Mouse (Mus musculus) G1E (cell line): Measurements from ENCODE around the gene Gm9803. TPM values are rescaled to one million over a fixed set of nuclear protein-coding genes. Genes with fewer than 3 reads are reported as not detected.

Experiments used
- ATAC-seq: 2 replicates; pipeline ENCODE4 v1.8.0; 2016; ENCODE audit warnings: mild to moderate bottlenecking; ENCODE audit not compliant: insufficient number of reproducible peaks, poor library complexity, low FRiP score, severe bottlenecking; ENCODE audit errors: extremely low read depth
- DNase-seq: peaks from one replicate; pipeline ENCODE4 v3.0.0; 2012; ENCODE audit warnings: low spot score
- H3K27me3 ChIP-seq: 2 replicates; pipeline ENCODE4 v1.6.1; 2012; ENCODE audit warnings: mild to moderate bottlenecking, low read length, inconsistent platforms; ENCODE audit not compliant: insufficient read depth
- H3K36me3 ChIP-seq: replicated peaks from 2 replicates; pipeline ENCODE3; 2012; ENCODE audit warnings: mild to moderate bottlenecking, inconsistent platforms
- H3K4me1 ChIP-seq: 2 replicates; pipeline ENCODE4 v1.6.1; 2012; ENCODE audit warnings: low read depth, low read length, inconsistent platforms, mixed read lengths; ENCODE audit not compliant: insufficient read depth
- H3K4me3 ChIP-seq: 2 replicates; pipeline ENCODE4 v1.5.1; 2012; ENCODE audit warnings: low read depth, mild to moderate bottlenecking, inconsistent platforms, low read length, moderate library complexity, mixed read lengths
- H3K9me3 ChIP-seq: replicated peaks from 2 replicates; pipeline ENCODE4 v1.6.1; 2012; ENCODE audit warnings: inconsistent platforms
- CTCF ChIP-seq: IDR thresholded peaks from 2 replicates; pipeline ENCODE4 v1.5.1; 2012; ENCODE audit warnings: low read depth, low read length, inconsistent platforms, mixed read lengths
- GATA1 ChIP-seq: IDR thresholded peaks from 2 replicates; pipeline ENCODE4 v1.6.1; 2012; ENCODE audit warnings: borderline replicate concordance, low read length, inconsistent platforms, mixed read lengths
- GATA2 ChIP-seq: IDR thresholded peaks from 2 replicates; pipeline ENCODE4 v1.6.1; 2012; ENCODE audit warnings: low read depth, low read length, inconsistent platforms, borderline replicate concordance
- POLR2AphosphoS5 ChIP-seq: IDR thresholded peaks from 2 replicates; pipeline ENCODE4 v1.6.1; 2012; ENCODE audit warnings: low read depth, low read length, inconsistent platforms; ENCODE audit not compliant: insufficient replicate concordance
- TAL1 ChIP-seq: conservative IDR thresholded peaks from 2 replicates; pipeline ENCODE4 v1.6.1; 2012; ENCODE audit warnings: low read depth, low read length, inconsistent platforms, mixed read lengths
- polyA plus RNA-seq: library from polyadenylated mRNA; stranded (reverse); fragments of >175 nt; gene quantifications from 2 replicates; pipeline ENCODE4 v1.2.3, GENCODE M21; 2012
- total RNA-seq, 2 experiments: library from RNA; stranded (forward) in 1 of 2; stranded (reverse) in 1 of 2; fragments of 200-1000 nt in 1 of 2; fragments of >200 nt in 1 of 2; fragmentation: Nextera tagmentation in 1 of 2; gene quantifications; 2 replicates each; pipeline ENCODE4 v1.2.3; 2014 to 2017

Gm9803 gene
- total and polyA plus RNA-seq, 3 experiments, result 2.9 to 33.3 (median 6.9) TPM

DNA sequence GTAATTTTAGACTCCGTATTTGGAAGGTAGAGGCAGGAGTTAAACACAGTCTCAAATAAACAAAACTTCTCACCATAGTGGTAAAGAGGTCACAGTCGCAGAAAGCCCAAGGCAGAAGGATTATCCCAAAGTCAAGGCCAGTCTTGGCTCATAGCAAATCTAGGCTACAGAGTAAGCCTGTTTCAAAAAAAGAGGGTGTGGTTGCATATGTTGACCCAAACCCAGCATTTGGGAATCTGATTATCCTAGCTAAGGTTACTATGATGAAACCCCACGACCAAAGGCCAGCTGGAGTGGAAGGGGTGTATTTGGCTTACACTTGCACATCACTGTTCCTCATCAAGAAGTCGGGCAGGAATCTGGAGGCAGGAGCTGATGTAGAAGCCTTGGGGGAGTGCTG, 35.6 kb upstream of the Gm9803 start:
- ATAC-seq (no peak), DNase-seq (no peak)
- Histone ChIP-seq H3K36me3 (peaks cover 43% of the 10 kb centered on the region), H3K27me3 (no peaks in the 10 kb centered on the region), H3K9me3 (no peaks in the 10 kb centered on the region), H3K4me1 (peaks cover 18% of the 10 kb centered on the region), H3K4me3 (no peak overlapping the region)
- TF ChIP-seq GATA1, result no peak
- no peak for TF ChIP-seq TAL1
- no peak for TF ChIP-seq GATA2
- TF ChIP-seq POLR2AphosphoS5, result no peak
- no peak for TF ChIP-seq CTCF

DNA sequence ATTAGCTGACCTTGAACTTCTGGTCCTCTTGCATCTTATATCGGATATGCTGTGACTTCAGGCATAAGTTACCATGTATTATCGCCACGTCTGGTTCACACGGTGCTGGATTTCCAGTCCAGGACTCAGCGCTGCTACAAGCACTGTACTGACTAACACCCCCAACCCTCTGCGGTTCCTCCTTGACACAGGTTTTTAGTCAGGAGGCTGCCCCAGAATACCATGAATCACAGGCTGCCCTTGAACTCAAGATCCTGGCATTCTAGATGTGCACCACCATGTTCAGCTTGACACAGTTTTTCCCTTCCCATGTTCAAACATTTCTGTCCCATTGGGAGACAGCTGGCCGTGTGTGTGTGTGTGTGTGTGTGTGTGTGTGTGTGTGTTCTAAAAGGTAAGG, 34.7 kb upstream of the Gm9803 start:
- DNase-seq (no peak), ATAC-seq (no peak)
- Histone ChIP-seq H3K4me3 (no peak overlapping the region), H3K9me3 (no peaks in the 10 kb centered on the region), H3K27me3 (no peaks in the 10 kb centered on the region), H3K4me1 (peaks cover 16% of the 10 kb centered on the region), H3K36me3 (peaks cover 45% of the 10 kb centered on the region)
- TF ChIP-seq TAL1, result no peak
- TF ChIP-seq GATA2, result no peak
- TF ChIP-seq CTCF, result no peak

DNA sequence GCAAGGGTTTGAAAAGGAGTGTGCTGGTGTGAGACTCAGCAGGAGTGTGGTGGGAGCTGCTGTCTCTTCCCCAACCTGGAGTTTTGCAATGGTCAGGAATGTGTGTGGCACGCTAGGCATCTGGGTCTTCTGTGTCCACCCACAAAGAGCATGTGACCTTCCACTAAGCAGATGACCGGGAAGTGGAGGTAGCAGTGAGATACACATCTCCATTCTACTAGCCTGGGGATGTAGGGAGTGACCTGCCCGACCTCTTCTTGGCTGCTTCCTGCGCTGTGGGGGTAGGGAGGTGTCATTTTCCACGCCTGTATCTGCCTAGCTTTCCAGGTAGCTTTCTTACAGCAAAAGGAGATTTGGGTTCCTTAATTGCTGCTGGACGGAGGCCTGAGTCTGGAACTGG, 34.3 kb upstream of the Gm9803 start:
- H3K36me3 ChIP-seq, result peaks cover 45% of the 10 kb centered on the region
- no peak overlapping the region for H3K4me3 ChIP-seq
- peaks cover 16% of the 10 kb centered on the region for H3K4me1 ChIP-seq
- ATAC-seq (no peak), DNase-seq (no peak)
- TF ChIP-seq GATA2 (no peak), CTCF (no peak), GATA1 (no peak), TAL1 (no peak)
- no peaks in the 10 kb centered on the region for H3K9me3 ChIP-seq
- H3K27me3 ChIP-seq, result no peaks in the 10 kb centered on the region

DNA sequence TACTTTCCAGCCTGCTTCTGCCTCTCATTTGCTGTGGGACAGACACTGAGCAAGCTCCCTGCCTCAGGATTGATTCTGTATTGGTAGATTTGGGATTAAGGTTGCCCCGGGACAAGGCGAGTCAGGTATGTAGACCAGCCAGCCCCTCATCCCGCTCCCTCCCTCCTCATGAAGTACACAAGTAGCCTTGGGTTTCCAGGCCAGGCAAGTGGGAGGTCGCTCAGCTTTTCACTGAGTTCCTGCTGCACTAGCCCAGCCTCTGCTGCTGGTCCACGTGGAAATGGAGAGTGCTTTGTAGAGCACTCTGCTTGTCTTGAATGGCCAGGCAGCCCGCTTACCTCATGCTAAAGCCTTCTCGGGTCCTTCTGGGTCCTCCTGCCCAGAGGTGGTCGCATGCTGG, 33.9 kb upstream of the Gm9803 start:
- H3K36me3 ChIP-seq, result peaks cover 49% of the 10 kb centered on the region
- TF ChIP-seq TAL1 (no peak), GATA1 (no peak), CTCF (no peak), GATA2 (no peak), POLR2AphosphoS5 (no peak)
- ATAC-seq (no peak), DNase-seq (no peak)
- H3K9me3 ChIP-seq, result no peaks in the 10 kb centered on the region
- H3K27me3 ChIP-seq, result no peaks in the 10 kb centered on the region
- H3K4me3 ChIP-seq, result no peak overlapping the region
- peaks cover 16% of the 10 kb centered on the region for H3K4me1 ChIP-seq

DNA sequence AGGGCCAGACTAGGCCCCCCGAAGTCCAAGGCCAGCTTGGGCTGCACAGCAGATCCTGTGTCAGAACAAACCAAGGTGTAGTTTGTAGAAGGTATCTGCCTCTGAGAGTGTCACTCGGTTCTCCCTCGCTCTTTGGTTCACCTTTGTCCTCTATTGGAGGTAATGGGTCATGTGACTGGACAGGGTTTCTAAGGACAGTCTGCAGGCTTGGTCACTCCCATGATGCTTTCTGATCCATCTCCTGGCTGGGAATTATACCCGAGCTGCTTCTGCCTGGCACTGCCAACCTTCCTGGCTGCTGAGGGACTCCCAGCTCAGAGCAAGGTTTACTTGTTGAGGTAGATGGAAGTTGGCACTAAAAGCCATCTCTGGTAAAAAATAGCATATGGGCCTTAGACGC, 33.0 kb upstream of the Gm9803 start:
- H3K4me1 ChIP-seq, result peaks cover 14% of the 10 kb centered on the region
- no peak for ATAC-seq
- no peak overlapping the region for H3K4me3 ChIP-seq
- DNase-seq, result no peak
- H3K36me3 ChIP-seq, result peaks cover 48% of the 10 kb centered on the region
- no peak for TF ChIP-seq CTCF
- no peak for TF ChIP-seq GATA2
- no peak for TF ChIP-seq TAL1
- TF ChIP-seq GATA1, result no peak
- no peak for TF ChIP-seq POLR2AphosphoS5
- H3K27me3 ChIP-seq, result no peaks in the 10 kb centered on the region
- H3K9me3 ChIP-seq, result no peaks in the 10 kb centered on the region

DNA sequence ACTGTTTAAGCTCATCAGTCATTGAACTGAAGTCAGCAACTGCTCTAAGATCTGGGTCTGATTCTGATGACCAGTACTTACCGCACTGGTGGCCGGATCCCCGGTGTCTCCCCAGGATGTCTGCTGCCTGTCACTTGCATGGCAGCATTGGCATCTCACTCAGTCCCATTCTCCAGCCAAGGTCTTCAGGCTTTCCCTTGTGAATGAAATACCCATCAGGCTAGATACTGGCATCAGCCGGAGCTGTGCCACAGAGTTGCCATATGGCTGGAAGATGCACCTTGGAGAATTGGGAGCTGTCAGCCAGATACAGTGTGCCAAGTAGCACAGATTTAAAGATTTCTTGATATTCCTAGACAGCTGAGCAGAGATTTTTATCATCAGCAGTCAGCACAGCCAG, 21.3 kb upstream of the Gm9803 start:
- DNase-seq (no peak), ATAC-seq (no peak)
- Histone ChIP-seq H3K36me3 (peaks cover 73% of the 10 kb centered on the region), H3K9me3 (no peaks in the 10 kb centered on the region), H3K27me3 (no peaks in the 10 kb centered on the region), H3K4me1 (no peaks in the 10 kb centered on the region), H3K4me3 (no peak overlapping the region)
- TF ChIP-seq CTCF (no peak), GATA2 (no peak), POLR2AphosphoS5 (no peak), TAL1 (no peak), GATA1 (no peak)

DNA sequence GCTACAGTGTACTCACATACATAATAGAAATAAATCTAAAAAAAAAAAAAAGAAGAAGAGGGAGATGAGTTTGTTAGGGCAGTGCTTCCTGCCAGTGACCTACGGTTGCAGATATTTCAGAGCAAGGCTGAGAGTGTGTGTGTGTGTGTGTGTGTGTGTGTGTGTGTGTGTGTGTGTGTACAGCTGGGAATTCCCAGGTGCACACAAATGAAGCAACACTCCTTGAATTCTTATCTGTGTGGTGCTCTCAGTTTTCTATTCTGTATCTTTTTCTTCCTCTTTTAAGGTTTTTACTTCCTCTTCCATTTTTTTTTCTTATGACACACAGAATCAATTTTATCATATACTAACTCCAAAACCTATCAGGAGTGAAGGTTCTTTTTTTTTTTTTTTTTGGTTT, 19.6 kb upstream of the Gm9803 start:
- no peaks in the 10 kb centered on the region for H3K9me3 ChIP-seq
- H3K36me3 ChIP-seq, result peaks cover 67% of the 10 kb centered on the region
- H3K27me3 ChIP-seq, result no peaks in the 10 kb centered on the region
- DNase-seq (no peak), ATAC-seq (no peak)
- H3K4me3 ChIP-seq, result no peak overlapping the region
- no peaks in the 10 kb centered on the region for H3K4me1 ChIP-seq
- TF ChIP-seq CTCF (no peak), POLR2AphosphoS5 (no peak), TAL1 (no peak), GATA1 (no peak), GATA2 (no peak)

DNA sequence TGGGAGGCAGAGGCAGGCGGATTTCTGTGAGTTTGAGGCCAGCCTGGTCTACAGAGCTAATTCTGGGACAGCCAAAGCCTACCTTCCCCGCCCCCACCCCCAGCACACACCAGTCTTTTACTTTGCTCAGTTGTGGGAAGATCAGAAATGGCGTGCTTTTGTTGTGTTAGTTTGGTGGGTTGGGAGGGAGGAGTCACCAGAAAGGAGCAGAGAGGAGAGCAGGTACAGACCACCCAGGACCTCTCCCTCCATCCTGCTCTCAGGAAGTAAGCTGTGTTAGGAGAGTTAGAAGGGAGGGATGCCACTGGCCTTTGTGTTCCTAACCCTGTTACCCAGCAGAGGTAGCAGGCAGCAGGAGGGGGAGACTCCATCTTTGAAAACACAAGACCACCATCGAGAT, 16.8 kb upstream of the Gm9803 start:
- H3K9me3 ChIP-seq, result no peaks in the 10 kb centered on the region
- ATAC-seq, result no peak
- H3K27me3 ChIP-seq, result no peaks in the 10 kb centered on the region
- DNase-seq, result no peak
- no peaks in the 10 kb centered on the region for H3K4me1 ChIP-seq
- H3K36me3 ChIP-seq, result peaks cover 74% of the 10 kb centered on the region
- TF ChIP-seq GATA1 (no peak), CTCF (no peak), TAL1 (no peak), POLR2AphosphoS5 (no peak), GATA2 (no peak)
- H3K4me3 ChIP-seq, result no peak overlapping the region
